Mouse (Mus musculus) kidney, adult 2 months (tissue): Measurements from ENCODE around the gene Selenom. TPM values are rescaled to one million over a fixed set of nuclear protein-coding genes. Genes with fewer than 3 reads are reported as not detected.

ENCODE experiments used
- DNase-seq: peaks from one replicate; pipeline ENCODE4 v3.0.0; 2021
- H3K27ac ChIP-seq: fragments of 200-500 bp; 2 replicates; pipeline ENCODE4 v1.5.1; 2012; ENCODE audit warnings: low read depth, low read length, control low read depth, inconsistent platforms; ENCODE audit not compliant: insufficient read depth
- H3K27me3 ChIP-seq: fragments of 200-500 bp; replicated peaks from 2 replicates; pipeline ENCODE4 v1.6.1; 2012; ENCODE audit warnings: mild to moderate bottlenecking, moderate library complexity, low read length, inconsistent platforms; ENCODE audit not compliant: control insufficient read depth, insufficient read depth
- H3K36me3 ChIP-seq: fragments of 200-500 bp; 2 replicates; pipeline ENCODE4 v1.6.1; 2012; ENCODE audit warnings: mild to moderate bottlenecking, moderate library complexity, low read length, inconsistent platforms; ENCODE audit not compliant: control insufficient read depth, insufficient read depth
- H3K4me1 ChIP-seq: fragments of 200-500 bp; 2 replicates; pipeline ENCODE4 v1.6.1; 2011; ENCODE audit warnings: low read length; ENCODE audit not compliant: control insufficient read depth, insufficient read depth
- H3K4me3 ChIP-seq: fragments of 200-500 bp; 2 replicates; pipeline ENCODE4 v1.5.1; 2011; ENCODE audit warnings: mild to moderate bottlenecking, low read depth, low read length, control low read depth; ENCODE audit not compliant: insufficient read depth
- CTCF ChIP-seq: fragments of 200-500 bp; conservative IDR thresholded peaks from 2 replicates; pipeline ENCODE4 v1.5.1; 2011; ENCODE audit warnings: low read depth, mild to moderate bottlenecking, control low read depth, low read length, moderate library complexity, mixed read lengths; ENCODE audit not compliant: insufficient read depth, insufficient read length
- POLR2A ChIP-seq: fragments of 200-500 bp; IDR thresholded peaks from one replicate; pipeline ENCODE4 v1.6.1; 2011; ENCODE audit warnings: low read depth, low read length, control low read depth
- WGBS: fragments of 180-500 bp; shearing (Covaris S2); methylation state at CpG from one replicate; pipeline ENCODE4 v1.1.7; 2018; 5-methylcytosine and 5-hydroxymethylcytosine counted together
- polyA plus RNA-seq: library from polyadenylated mRNA; depleted of rRNA; stranded (reverse); fragments of >200 nt; gene quantifications from 2 replicates; pipeline ENCODE4 v1.2.3, GENCODE M21; 2012

The Selenom gene
- polyA plus RNA-seq, 1 experiment = 136 TPM

- Histone ChIP-seq H3K27ac (no peak overlapping the region), H3K4me1 (no peaks in the 10 kb centered on the region), H3K4me3 (no peak overlapping the region), H3K36me3 (peaks cover 41% of the 10 kb centered on the region), H3K27me3 (no peaks in the 10 kb centered on the region)
- TF ChIP-seq POLR2A = no peak
- no peak for TF ChIP-seq CTCF
- 75% methylated on average over 9 of the region's 9 CpGs for WGBS
- no peak for DNase-seq
Observed at GRCm38 (mm10) chr11:3526207-3526606, 11.7 kb downstream of the Selenom start.

- H3K27me3 ChIP-seq = no peaks in the 10 kb centered on the region
- TF ChIP-seq POLR2A (no peak), CTCF (no peak)
- WGBS = 86% methylated on average over 24 of the region's 24 CpGs
- H3K4me1 ChIP-seq = no peaks in the 10 kb centered on the region
- no peak overlapping the region for H3K27ac ChIP-seq
- DNase-seq = no peak
- H3K36me3 ChIP-seq = peaks cover 33% of the 10 kb centered on the region
- no peak overlapping the region for H3K4me3 ChIP-seq
Observed at GRCm38 (mm10) chr11:3526979-3527738, 12.7 kb downstream of the Selenom start.

DNA sequence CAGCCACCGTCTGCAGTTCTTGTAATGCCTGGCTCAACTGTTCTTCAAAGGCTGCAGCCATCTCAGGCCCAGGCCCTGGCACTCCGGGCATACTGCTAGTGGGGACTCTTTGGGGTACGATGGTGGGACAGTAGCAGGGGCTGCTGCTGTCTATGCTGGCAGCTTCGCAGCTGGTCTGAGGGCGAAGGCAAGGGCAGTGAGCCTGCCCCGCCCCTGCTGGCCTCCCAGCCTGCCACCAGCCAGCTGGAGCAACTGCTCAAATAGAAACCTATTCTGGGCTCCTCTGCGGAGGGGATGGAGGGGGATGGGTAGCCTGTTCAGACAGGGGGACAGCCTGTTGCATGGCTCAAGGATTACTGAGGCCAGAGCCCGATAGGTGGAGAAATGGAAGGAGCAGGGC is 13.3 kb downstream of the Selenom start:
- H3K4me1 ChIP-seq = no peaks in the 10 kb centered on the region
- no peak for DNase-seq
- TF ChIP-seq POLR2A (no peak), CTCF (no peak)
- no peaks in the 10 kb centered on the region for H3K27me3 ChIP-seq
- H3K27ac ChIP-seq = no peak overlapping the region
- H3K4me3 ChIP-seq = no peak overlapping the region
- peaks cover 30% of the 10 kb centered on the region for H3K36me3 ChIP-seq
- WGBS = 83% methylated on average over 8 of the region's 8 CpGs

DNA sequence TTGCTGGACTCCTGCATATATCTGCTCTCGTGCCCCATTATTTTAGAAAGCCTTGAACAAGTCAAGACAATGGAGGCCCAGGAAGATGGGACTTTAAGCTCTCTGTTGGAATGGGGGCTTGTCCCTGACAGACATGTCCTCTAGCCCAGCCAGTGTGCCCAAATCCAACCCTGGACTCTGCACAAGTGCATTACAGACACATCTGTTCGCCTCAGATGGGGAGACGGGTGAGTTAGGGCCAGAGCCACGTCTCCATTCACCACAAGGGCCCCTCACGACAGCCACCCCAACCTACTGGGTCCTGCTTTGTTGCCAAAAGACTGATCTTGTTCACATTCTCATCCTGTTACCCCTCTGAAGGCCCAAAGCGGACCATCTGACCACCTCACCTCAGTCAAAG is 13.7 kb downstream of the Selenom start:
- no peaks in the 10 kb centered on the region for H3K27me3 ChIP-seq
- 93% methylated on average over 6 of the region's 6 CpGs for WGBS
- no peak overlapping the region for H3K27ac ChIP-seq
- no peak overlapping the region for H3K4me3 ChIP-seq
- no peaks in the 10 kb centered on the region for H3K4me1 ChIP-seq
- H3K36me3 ChIP-seq = peaks cover 30% of the 10 kb centered on the region
- DNase-seq = no peak
- TF ChIP-seq CTCF (no peak), POLR2A (no peak)

DNA sequence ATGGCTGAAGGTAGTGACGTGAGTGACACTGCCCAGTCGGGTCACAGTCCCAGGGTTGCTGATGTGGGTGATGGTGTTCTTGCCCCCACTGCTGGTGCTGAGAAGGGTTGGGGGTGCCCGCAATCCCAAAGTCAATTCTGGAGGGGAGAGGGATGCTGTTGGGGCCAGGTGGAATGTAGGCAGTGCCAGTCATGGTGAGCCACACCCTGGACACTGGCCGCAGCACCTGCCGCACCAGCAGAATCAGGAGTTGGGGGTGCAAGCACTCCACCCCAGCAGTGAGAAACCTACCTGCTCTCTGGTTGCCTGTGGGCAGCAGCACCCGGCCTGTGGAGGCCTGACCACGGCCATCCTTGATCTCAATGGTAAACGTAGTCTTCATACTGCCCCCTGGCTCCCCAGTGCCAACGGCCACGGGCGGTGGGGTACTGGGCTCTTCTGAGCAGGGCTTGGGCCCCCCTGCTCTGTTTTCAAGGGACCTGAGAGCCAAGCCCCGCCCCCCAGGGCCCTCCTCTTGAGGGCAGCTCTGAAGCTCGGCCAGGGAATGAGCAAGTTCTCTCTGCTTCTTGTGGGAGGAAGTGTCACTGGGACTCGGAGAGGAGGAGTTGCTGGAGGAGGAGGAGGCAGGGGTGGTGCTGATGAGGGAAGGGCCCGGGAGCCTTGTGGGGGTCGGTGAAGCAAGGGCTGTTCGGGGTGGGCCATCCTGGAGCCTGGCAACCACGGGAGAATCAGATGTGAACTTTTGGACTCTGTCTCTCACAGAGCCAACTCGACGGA is 15.2 kb downstream of the Selenom start:
- TF ChIP-seq POLR2A (no peak), CTCF (no peak)
- WGBS = 58% methylated on average over 20 of the region's 20 CpGs
- Histone ChIP-seq H3K27me3 (no peaks in the 10 kb centered on the region), H3K27ac (no peak overlapping the region), H3K4me1 (no peaks in the 10 kb centered on the region; the same call in 1 of the 2 replicates), H3K4me3 (no peak overlapping the region), H3K36me3 (peaks cover 30% of the 10 kb centered on the region)
- peak; percentile 46 for DNase-seq

- TF ChIP-seq CTCF (no peak), POLR2A (no peak)
- Histone ChIP-seq H3K4me1 (no peaks in the 10 kb centered on the region; the same call in 1 of the 2 replicates), H3K36me3 (peaks cover 24% of the 10 kb centered on the region), H3K27ac (no peak overlapping the region), H3K27me3 (no peaks in the 10 kb centered on the region), H3K4me3 (no peak overlapping the region)
- 87% methylated on average over 3 of the region's 3 CpGs for WGBS
- DNase-seq = no peak
Observed at GRCm38 (mm10) chr11:3530731-3531130, 16.2 kb downstream of the Selenom start.

- no peak overlapping the region for H3K27ac ChIP-seq
- H3K4me3 ChIP-seq = no peak overlapping the region
- H3K4me1 ChIP-seq = peaks cover 6% of the 10 kb centered on the region; the same call in 1 of the 2 replicates
- TF ChIP-seq CTCF = no peak
- no peak for TF ChIP-seq POLR2A
- no peak for DNase-seq
- H3K36me3 ChIP-seq = peaks cover 17% of the 10 kb centered on the region
- WGBS = 82% methylated on average over 6 of the region's 6 CpGs
- no peaks in the 10 kb centered on the region for H3K27me3 ChIP-seq
Observed at GRCm38 (mm10) chr11:3531634-3532033, 17.1 kb downstream of the Selenom start.
